Mouse (Mus musculus) forebrain, embryonic 11.5 days (tissue): ENCODE measurements at regions not wholly inside any gene's neighbourhood (a gene's known extent, or its start where the extent isn't known, plus 50 kb on each side); places are given as distances from the start of the nearest gene placed in this dataset.

ENCODE experiments used
- ATAC-seq: fragments of 200-750 bp; cut with Nextera tagmentation; replicated peaks from 2 replicates; pipeline ENCODE4 v1.8.0; 2017; ENCODE audit warnings: moderate TSS enrichment; ENCODE audit not compliant: low FRiP score
- DNase-seq: peaks from one replicate; pipeline ENCODE4 v3.0.0-alpha.2; 2017; ENCODE audit warnings: low spot score
- H3K27ac ChIP-seq: fragments of 300-500 bp; sonication (generic); 2 replicates; pipeline ENCODE4 v1.5.1; 2014; ENCODE audit warnings: low read depth, low read length
- H3K27me3 ChIP-seq: fragments of 300-500 bp; sonication (generic); 2 replicates; pipeline ENCODE4 v1.6.1; 2014; ENCODE audit warnings: mild to moderate bottlenecking, low read length, mixed read lengths; ENCODE audit not compliant: control insufficient read depth, insufficient read depth
- H3K36me3 ChIP-seq: fragments of 300-500 bp; sonication (generic); 2 replicates; pipeline ENCODE4 v1.6.1; 2014; ENCODE audit warnings: mild to moderate bottlenecking, low read length, moderate library complexity, mixed read lengths; ENCODE audit not compliant: control insufficient read depth, insufficient read depth
- H3K4me1 ChIP-seq: fragments of 300-500 bp; sonication (generic); replicated peaks from 2 replicates; pipeline ENCODE4 v1.6.1; 2014; ENCODE audit warnings: low read length, mixed read lengths; ENCODE audit not compliant: control insufficient read depth, insufficient read depth
- H3K4me2 ChIP-seq: fragments of 300-500 bp; sonication (generic); 2 replicates; pipeline ENCODE4 v1.6.1; 2014; ENCODE audit warnings: low read depth, mild to moderate bottlenecking, low read length, moderate library complexity, mixed read lengths; ENCODE audit not compliant: severe bottlenecking
- H3K4me3 ChIP-seq: fragments of 300-500 bp; sonication (generic); 2 replicates; pipeline ENCODE4 v1.5.1; 2014; ENCODE audit warnings: low read depth, low read length
- H3K9ac ChIP-seq: fragments of 300-500 bp; sonication (generic); 2 replicates; pipeline ENCODE4 v1.6.1; 2014; ENCODE audit warnings: low read length
- H3K9me3 ChIP-seq: fragments of 300-500 bp; sonication (generic); 2 replicates; pipeline ENCODE4 v1.6.1; 2016; ENCODE audit warnings: low read length, mixed read lengths; ENCODE audit not compliant: control insufficient read depth
- WGBS: fragments of 180-500 bp; shearing (Covaris S2); extraction: QIAGEN DNeasy Blood & Tissue Kit; methylation state at CpG from one replicate; pipeline ENCODE4 v1.1.7; 2014; 5-methylcytosine and 5-hydroxymethylcytosine counted together

DNA sequence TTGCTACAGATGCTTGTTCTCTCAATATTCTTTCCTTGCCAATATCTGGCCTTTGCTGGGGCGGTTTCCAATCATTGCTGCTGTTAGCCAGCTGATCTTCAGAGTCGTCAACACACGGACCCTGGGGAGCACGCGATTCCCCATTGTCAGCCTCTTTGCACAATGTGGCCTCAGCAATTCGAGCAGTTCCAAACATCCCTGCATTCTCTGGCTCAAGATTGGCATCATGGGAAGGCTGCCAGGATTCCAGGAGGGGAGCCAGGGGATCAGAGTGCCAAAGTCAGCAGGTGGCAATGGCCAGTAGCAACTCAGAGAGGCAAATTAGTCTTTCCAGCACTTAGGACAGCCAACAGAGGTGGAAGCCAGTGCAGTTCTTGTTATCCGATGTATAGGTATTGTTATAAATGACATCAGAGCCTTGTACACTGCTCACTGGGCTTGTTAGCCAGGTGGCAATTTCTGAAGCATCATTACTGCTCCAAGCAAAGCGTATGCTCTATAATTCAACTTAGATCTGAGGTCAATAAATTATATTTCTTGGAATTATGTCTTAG lies 240.8 kb upstream of the Gk2 start:
- no peak overlapping the region for H3K4me3 ChIP-seq
- H3K27me3 ChIP-seq, result no peaks in the 10 kb centered on the region
- ATAC-seq (no peak), DNase-seq (no peak)
- H3K36me3 ChIP-seq, result no peaks in the 10 kb centered on the region
- 62% methylated on average over 8 of the region's 8 CpGs for WGBS
- no peak overlapping the region for H3K4me2 ChIP-seq
- H3K27ac ChIP-seq, result no peak overlapping the region
- H3K9ac ChIP-seq, result no peak overlapping the region
- H3K9me3 ChIP-seq, result no peaks in the 10 kb centered on the region
- no peaks in the 10 kb centered on the region for H3K4me1 ChIP-seq

- Histone ChIP-seq H3K4me3 (no peak overlapping the region), H3K27me3 (no peaks in the 10 kb centered on the region), H3K36me3 (no peaks in the 10 kb centered on the region), H3K9me3 (no peaks in the 10 kb centered on the region), H3K4me2 (no peak overlapping the region), H3K4me1 (no peaks in the 10 kb centered on the region), H3K9ac (no peak overlapping the region), H3K27ac (no peak overlapping the region)
- 91% methylated on average over 10 of the region's 10 CpGs for WGBS
- ATAC-seq (no peak), DNase-seq (no peak)
Measured at GRCm38 (mm10) chr5:97693333-97693940, 236.6 kb upstream of the Gk2 start.

GRCm38 (mm10) chr5:97685443-97685842 lies 228.6 kb upstream of the Gk2 start:
- ATAC-seq (no peak), DNase-seq (no peak)
- Histone ChIP-seq H3K4me1 (no peaks in the 10 kb centered on the region), H3K36me3 (no peaks in the 10 kb centered on the region), H3K27me3 (no peaks in the 10 kb centered on the region), H3K4me3 (no peak overlapping the region), H3K9me3 (no peaks in the 10 kb centered on the region), H3K4me2 (no peak overlapping the region), H3K9ac (no peak overlapping the region), H3K27ac (no peak overlapping the region)

GRCm38 (mm10) chr5:97684592-97685258 lies 227.9 kb upstream of the Gk2 start:
- Histone ChIP-seq H3K4me3 (no peak overlapping the region), H3K9me3 (no peaks in the 10 kb centered on the region), H3K9ac (no peak overlapping the region), H3K4me1 (no peaks in the 10 kb centered on the region), H3K27ac (no peak overlapping the region), H3K27me3 (no peaks in the 10 kb centered on the region), H3K36me3 (no peaks in the 10 kb centered on the region), H3K4me2 (no peak overlapping the region)
- no peak for DNase-seq
- WGBS, result 82% methylated on average over 4 of the region's 4 CpGs
- ATAC-seq, result no peak

DNA sequence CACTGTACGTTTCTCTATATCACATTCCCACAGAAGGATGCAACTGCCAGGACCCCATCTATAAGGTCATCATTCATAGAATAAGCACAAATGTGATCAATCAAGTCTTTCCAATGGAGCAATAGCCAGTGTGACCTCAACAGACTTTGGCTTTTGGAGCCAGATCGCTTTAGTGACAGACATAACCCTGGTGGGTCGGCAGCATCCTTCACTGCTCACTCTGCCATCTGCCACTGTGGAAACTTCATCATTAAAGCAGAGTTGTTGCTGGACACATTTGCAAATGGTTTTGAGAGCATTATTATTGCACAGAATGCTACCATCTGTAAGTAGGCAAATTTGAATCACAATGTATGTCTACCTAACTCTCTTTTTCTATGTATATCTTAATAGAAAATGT lies 212.9 kb upstream of the Gk2 start:
- Histone ChIP-seq H3K4me2 (no peak overlapping the region), H3K9me3 (no peaks in the 10 kb centered on the region), H3K9ac (no peak overlapping the region), H3K27me3 (no peaks in the 10 kb centered on the region), H3K36me3 (no peaks in the 10 kb centered on the region), H3K27ac (no peak overlapping the region), H3K4me1 (no peaks in the 10 kb centered on the region), H3K4me3 (no peak overlapping the region)
- 73% methylated on average over 3 of the region's 3 CpGs for WGBS
- DNase-seq (no peak), ATAC-seq (no peak)

DNA sequence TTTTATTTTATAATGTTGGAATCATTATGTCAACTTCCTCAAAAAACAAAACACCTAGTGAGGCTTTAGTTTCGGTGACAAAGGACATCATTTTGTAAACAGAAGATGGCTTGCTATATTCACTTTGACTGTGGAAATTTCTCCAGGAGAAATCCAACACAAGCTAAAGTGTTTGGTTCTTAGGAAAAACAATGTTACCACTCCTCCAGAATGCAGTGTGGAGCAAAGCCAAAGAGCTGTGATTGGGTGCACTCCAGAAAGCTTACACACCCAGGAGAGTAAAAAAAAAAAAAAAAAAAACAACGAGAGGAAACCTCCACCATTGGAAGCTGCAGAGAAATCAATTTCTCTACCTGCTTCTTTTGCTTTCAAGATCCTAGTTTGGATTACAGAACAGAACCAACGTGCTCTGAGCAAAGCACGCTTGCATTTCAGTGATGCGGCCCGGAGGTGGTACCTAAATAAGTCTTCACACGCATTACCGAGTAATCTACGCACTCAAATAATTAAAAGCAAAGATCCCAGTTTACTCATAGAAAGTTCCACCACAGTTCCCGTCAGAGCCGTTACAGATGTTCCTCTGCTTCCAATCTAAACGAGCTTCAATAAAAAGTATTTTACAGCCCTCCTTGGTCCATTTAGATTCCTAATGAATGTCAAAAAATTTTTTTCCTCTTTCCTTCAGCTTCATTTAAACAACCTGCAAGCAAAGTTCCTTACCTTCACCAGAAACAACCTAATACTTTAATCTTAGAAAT lies 199.5 kb upstream of the Gk2 start:
- no peaks in the 10 kb centered on the region; the same call in 1 of the 2 replicates for H3K4me1 ChIP-seq
- no peaks in the 10 kb centered on the region for H3K36me3 ChIP-seq
- H3K27me3 ChIP-seq, result no peaks in the 10 kb centered on the region
- no peak overlapping the region for H3K9ac ChIP-seq
- no peaks in the 10 kb centered on the region for H3K9me3 ChIP-seq
- DNase-seq (no peak), ATAC-seq (no peak)
- no peak overlapping the region for H3K27ac ChIP-seq
- 85% methylated on average over 12 of the region's 12 CpGs for WGBS
- no peak overlapping the region for H3K4me3 ChIP-seq
- H3K4me2 ChIP-seq, result no peak overlapping the region

DNA sequence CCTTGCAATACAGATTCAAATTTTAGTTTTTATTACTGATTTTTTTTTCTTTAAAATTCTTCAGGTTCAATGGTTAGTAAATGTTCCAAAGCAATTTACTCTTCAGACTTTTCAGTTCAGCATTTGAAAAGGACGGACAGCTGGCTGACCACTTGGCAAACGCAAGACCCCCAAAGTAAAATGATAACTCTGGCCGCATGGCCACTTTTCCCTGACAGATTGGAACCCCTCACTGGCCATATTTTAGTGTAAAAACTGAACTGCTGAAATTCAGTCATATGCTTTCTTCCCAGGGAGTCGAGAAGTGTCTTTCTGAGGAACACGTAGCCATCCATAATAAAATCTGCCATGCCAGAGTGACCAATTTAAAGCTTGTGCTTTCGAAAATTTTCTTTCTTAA lies 198.4 kb upstream of the Gk2 start:
- WGBS, result 91% methylated on average over 6 of the region's 6 CpGs
- H3K4me3 ChIP-seq, result no peak overlapping the region
- no peak for DNase-seq
- H3K4me2 ChIP-seq, result no peak overlapping the region
- no peaks in the 10 kb centered on the region for H3K36me3 ChIP-seq
- H3K9ac ChIP-seq, result no peak overlapping the region
- no peaks in the 10 kb centered on the region; the same call in 1 of the 2 replicates for H3K4me1 ChIP-seq
- no peak overlapping the region for H3K27ac ChIP-seq
- no peaks in the 10 kb centered on the region for H3K27me3 ChIP-seq
- H3K9me3 ChIP-seq, result no peaks in the 10 kb centered on the region
- no peak for ATAC-seq

DNA sequence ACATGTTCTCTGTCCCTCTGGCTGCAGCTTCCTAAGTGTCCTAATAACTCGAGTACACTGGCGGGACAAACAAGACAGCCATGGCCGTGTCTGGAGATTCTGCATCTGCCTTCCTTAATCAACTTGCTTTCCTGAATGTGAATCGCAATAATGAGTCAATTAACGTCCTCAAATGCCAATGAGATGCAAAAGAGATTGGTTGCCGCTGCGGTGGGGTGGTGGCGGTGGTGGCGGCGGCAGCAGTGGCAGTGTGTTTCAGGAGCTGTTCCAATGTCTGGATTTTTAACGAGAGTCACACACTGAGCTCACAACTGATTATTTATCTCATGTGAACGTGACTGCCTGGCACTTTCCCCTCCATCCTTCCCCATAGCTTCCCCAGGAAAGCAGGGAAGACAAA lies 197.6 kb upstream of the Gk2 start:
- peak; percentile 74 for ATAC-seq

More for the DNA sequence above, 197.6 kb upstream of the Gk2 start:
- H3K9ac ChIP-seq, result no peak overlapping the region
- H3K27me3 ChIP-seq, result no peaks in the 10 kb centered on the region
- 33% methylated on average over 12 of the region's 12 CpGs for WGBS
- no peak overlapping the region for H3K27ac ChIP-seq
- no peak overlapping the region for H3K4me3 ChIP-seq
- H3K9me3 ChIP-seq, result no peaks in the 10 kb centered on the region
- H3K4me1 ChIP-seq, result no peaks in the 10 kb centered on the region; the same call in 1 of the 2 replicates
- H3K4me2 ChIP-seq, result peak overlapping the region; percentile 27; the same call in 1 of the 2 replicates
- peak; percentile 62 for DNase-seq
- H3K36me3 ChIP-seq, result no peaks in the 10 kb centered on the region
